Mouse (Mus musculus): Measurements from ENCODE around the gene Nrg4.

Gene Nrg4

GRCm38 (mm10) chr9:55326515-55327233, at the start of gene Nrg4, which contains the start of gene Tmem266:
TSS of gene Nrg4 (minus strand) at chr9:55326844.
TSS of gene Tmem266 (plus strand) at chr9:55326913.
- DNase-seq = peak; percentile 85 to 89

DNA sequence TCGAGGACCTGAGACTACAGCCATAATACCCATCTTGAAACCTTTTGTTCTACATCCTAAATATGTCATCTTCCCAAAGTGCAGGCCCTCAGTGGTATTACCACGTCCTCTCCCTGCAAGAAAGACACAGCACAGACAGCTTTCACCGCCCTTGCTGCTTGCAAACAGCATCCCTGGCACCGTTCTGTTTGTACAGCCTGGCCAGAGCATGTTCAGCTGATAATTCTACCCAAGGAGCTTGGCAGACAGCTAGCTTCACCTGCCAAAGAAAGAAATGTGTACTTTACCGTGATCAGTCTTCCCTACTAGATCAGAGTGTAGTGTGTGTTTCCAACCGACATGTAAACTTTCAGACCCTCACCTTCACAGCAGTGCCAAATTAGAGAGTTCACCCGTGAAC, 45.3 kb upstream of the Nrg4 start:
- DNase-seq = peak; percentile 64 to 68

GRCm38 (mm10) chr9:55368011-55368410, 41.4 kb upstream of the Nrg4 start:
- DNase-seq = peak in 1 of 2 experiments; percentile 0

GRCm38 (mm10) chr9:55363707-55364106, 37.1 kb upstream of the Nrg4 start:
- DNase-seq = no peak

DNA sequence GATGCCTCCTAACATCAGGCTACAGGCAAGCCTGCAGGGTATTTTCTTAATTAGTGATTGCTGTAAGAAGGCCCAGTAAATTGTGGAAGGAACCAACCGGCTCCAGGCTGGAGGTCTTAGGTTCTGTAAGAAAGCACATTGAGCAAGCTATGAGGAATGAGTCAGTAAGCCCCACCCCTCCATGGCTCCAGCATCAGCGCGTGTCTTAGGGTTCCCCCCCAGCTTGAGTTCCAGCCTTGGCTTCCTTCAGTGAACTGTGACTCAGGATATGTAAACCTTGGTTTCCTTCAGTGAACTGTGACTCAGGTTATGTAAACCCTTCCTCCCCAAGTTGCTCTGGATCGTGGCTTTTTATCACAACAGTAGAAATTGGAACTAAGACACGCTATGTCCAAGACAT, 35.3 kb upstream of the Nrg4 start:
- DNase-seq = no peak

DNA sequence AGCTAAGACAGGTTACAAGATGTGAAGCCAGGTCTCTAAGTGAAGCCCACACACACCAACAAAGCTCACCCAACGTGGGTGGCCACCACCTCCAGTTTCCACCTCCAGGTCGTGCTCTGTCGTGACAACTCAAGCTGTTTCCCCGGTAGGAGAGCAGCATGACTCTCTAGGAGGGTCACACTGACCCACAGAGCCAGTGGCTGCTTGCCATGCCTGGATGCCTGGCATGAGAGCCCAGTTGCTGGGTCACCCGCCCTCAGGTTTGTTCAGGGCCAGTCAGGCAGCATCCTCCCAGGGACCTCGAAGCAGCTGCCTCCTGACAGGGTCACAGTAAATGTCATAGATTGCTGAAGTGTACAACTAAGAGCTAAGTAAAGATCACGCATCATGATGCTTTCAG, 34.2 kb upstream of the Nrg4 start:
- DNase-seq = peak; percentile 64 to 65

DNA sequence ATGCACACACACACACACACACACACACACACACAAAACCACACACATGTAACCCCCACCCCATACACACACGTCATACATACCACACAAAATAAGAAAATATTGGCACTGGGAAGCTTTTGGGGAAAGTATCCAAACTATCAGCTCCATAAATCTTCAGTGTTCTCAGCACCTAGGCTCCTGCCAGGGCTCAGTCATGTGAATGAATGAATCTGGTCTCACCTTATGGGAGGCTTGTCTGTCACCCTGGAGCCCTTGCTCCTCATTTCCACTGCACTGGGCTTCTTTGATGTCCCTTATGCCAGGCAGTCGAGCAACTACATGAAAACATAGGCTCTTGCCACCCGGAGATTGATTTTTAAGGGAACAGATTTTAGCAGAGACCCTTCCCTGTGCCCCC, 33.7 kb upstream of the Nrg4 start:
- no peak for DNase-seq

GRCm38 (mm10) chr9:55357164-55357563, 30.5 kb upstream of the Nrg4 start:
- peak; percentile 47 to 60 for DNase-seq

GRCm38 (mm10) chr9:55355270-55355834, 28.7 kb upstream of the Nrg4 start:
- no peak for DNase-seq

GRCm38 (mm10) chr9:55354686-55355085, 28.0 kb upstream of the Nrg4 start:
- DNase-seq = no peak

DNA sequence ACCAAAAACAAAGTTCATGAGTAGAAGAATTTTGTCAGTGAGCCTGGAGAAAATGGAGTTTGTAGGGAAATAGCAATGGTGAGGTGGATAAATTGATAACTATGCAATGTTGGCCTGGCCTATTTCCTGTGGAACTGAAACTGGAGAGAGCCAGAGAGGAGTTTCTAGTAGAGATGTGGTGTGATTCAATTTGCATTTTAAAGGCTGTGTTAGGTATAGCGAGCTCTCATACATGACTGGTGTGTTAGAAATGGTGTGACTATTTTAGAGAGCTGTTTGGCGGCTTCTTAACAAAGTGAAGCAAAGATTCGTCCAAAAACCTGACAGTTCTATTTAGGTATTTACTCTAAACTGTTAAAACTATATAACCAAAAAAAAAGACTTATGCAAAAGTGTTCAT, 22.0 kb upstream of the Nrg4 start:
- DNase-seq = no peak

DNA sequence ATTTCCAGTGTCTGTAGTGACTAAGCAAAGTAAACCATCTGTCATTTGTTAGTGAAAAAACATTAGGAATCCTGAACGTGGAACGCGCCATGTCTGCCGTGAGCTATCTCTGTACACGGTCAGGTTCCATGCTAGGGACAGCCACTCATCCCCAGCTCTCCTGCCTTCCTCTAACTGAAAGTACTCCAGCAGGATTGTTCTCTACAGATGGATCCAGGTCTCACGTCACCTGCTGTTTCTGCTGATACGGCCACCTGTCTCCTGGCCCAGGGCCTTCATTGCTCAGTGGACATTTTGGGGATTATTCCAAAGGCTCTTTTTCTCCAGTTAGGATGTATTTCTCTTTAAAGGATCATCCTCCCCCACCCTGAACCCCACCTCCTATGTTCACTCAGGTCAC, 18.7 kb upstream of the Nrg4 start:
- DNase-seq = peak; percentile 89 to 94

GRCm38 (mm10) chr9:55344165-55344564, 17.5 kb upstream of the Nrg4 start:
- no peak for DNase-seq

GRCm38 (mm10) chr9:55332949-55333348, 6.3 kb upstream of the Nrg4 start:
- peak; percentile 61 to 62 for DNase-seq

DNA sequence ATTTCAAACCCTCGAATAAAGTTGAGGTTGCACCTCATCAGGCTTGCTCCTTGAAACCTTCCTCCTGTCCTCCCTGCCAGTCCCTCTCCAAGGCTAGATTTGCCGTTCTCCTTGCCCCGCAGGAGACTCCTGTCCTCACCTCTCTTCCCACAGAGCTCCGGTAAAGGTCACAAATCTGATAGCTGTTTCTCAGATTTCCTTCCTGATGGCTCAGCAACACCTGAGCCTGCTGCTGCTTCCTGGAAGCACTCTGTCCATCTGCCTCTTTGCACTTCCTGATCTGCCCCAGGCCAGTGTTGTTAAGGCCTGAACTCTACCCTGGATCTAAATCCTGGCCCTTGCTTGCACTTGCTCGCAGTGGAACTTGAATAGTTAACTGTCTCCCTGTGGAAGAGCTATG, 5.8 kb upstream of the Nrg4 start:
- peak; percentile 28 to 44 for DNase-seq

DNA sequence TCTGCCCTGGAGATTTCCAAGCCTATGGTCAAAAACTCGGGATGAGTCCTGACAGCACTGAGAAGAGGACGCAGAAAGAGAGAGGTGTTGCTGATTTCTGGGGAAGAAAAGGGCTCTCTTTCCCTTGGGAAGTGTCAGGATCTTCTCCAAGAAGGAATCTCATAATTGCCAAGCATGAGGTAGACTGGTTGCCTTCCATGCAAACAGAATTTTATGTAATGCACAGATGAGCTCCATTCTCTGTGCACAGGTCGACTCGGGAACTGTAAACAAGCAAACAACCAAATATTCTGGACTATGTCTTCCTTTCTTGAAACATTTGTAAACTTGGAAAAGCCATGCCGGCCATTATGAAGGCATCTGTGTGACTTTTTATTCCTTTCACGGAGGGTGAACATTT, 2.8 kb upstream of the Nrg4 start:
- peak in 1 of 2 experiments; percentile 40 for DNase-seq

DNA sequence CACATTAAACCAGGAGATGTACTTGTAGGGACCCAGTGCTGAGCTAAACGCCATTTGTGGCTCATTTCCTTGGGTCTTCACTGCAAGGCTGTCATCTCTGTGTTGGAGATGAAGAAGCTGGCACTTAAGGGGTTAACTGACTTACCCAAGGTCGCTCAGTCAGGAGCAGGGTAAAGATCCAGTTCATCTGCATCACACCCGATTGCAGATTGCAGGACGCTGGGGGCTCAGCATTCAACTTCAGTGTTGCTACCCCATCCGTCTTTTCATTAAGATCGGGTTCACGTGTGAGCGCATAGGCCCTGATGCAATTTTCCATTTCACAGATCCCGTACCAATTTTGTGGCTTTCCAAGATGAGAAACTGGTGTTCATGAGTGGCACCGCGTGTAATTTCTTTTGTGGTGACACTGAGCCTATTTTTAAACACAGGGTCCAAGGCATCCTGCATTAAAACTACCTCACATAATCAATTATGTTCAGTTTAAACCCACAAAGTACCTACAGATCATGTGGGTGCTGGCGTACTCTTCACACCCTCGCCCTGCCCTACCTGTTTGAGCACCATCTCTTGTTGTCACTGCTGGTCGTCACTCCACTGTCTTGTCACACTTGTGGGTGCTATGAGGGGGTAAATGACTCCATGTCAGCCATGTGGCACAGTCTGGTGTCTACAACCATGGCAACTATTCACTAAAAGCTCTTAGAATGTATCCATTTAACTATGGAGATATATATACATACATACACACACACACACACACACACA, 1.7 kb upstream of the Nrg4 start:
- peak; percentile 40 to 49 for DNase-seq

GRCm38 (mm10) chr9:55327234-55327615, 581 bp upstream of the Nrg4 start:
- DNase-seq = peak; percentile 54 to 60

- DNase-seq = no peak
These were observed 805 bp downstream of the Nrg4 start for GRCm38 (mm10) chr9:55325564-55326514.

GRCm38 (mm10) chr9:55325061-55325460, 1.6 kb downstream of the Nrg4 start:
- no peak for DNase-seq

- peak; percentile 58 to 71 for DNase-seq
These were observed 2.1 kb downstream of the Nrg4 start for GRCm38 (mm10) chr9:55324516-55324915.

- DNase-seq = peak in 1 of 2 experiments; percentile 43
These were observed 2.6 kb downstream of the Nrg4 start for GRCm38 (mm10) chr9:55324085-55324484.

DNA sequence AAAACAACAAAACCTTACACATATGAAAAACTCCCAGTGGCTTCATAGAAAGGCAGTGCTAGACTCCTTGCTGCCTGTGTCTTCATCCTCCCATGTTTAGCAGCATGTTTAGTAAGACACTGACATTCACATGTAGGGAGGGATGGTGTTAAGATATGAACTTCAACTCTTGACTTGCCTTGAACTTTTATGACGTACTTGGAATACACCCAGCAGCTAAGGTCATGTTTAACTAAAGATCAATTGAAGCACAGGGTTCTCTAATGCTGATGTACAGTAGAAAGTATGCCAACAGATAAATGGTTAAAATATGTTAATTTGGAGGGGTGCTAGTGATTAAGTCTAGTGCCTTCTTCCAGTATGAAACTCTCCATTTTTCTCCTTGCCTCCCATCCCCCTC, 4.0 kb downstream of the Nrg4 start:
- DNase-seq = no peak
